Mouse (Mus musculus) spleen, postnatal 36 days (tissue): ENCODE measurements around the gene Tmem43.

Experiments
- DNase-seq, 2 experiments: peaks; one replicate each; pipeline ENCODE4 v3.0.0; 2022; ENCODE audit warnings: low spot score in 2 of 2, mixed read lengths in 1 of 2

Gene Tmem43

GRCm38 (mm10) chr6:91533771-91534170 is 60.3 kb downstream of the Tmem43 start:
- no peak for DNase-seq

GRCm38 (mm10) chr6:91534268-91534667 is 60.8 kb downstream of the Tmem43 start:
- no peak for DNase-seq

GRCm38 (mm10) chr6:91535231-91535630 is 61.7 kb downstream of the Tmem43 start:
- DNase-seq = no peak

- no peak for DNase-seq
Measured at GRCm38 (mm10) chr6:91536047-91536765, 62.7 kb downstream of the Tmem43 start.
